Mouse (Mus musculus) limb, embryonic 12.5 days (tissue): Measurements from ENCODE around the gene Sema4a. TPM values are rescaled to one million over a fixed set of nuclear protein-coding genes. Genes with fewer than 3 reads are reported as not detected.

ENCODE experiments used
- ATAC-seq: fragments of 200-750 bp; cut with Nextera tagmentation; 2 replicates; pipeline ENCODE4 v1.8.0; 2017; ENCODE audit warnings: low read depth, moderate TSS enrichment; ENCODE audit not compliant: insufficient number of reproducible peaks, insufficient read depth, low FRiP score, low TSS enrichment
- H3K27ac ChIP-seq: fragments of 300-500 bp; sonication (generic); 2 replicates; pipeline ENCODE4 v1.5.1; 2016; ENCODE audit warnings: mild to moderate bottlenecking, moderate library complexity
- H3K27me3 ChIP-seq: fragments of 300-500 bp; sonication (generic); 2 replicates; pipeline ENCODE4 v1.6.1; 2016; ENCODE audit warnings: mild to moderate bottlenecking, moderate library complexity
- H3K36me3 ChIP-seq: fragments of 300-500 bp; sonication (generic); 2 replicates; pipeline ENCODE4 v1.6.1; 2016; ENCODE audit warnings: mild to moderate bottlenecking, moderate library complexity
- H3K4me1 ChIP-seq: fragments of 300-500 bp; sonication (generic); replicated peaks from 2 replicates; pipeline ENCODE4 v1.6.1; 2016
- H3K4me2 ChIP-seq: fragments of 300-500 bp; sonication (generic); 2 replicates; pipeline ENCODE4 v1.6.1; 2016; ENCODE audit warnings: mild to moderate bottlenecking, moderate library complexity
- H3K4me3 ChIP-seq: fragments of 300-500 bp; sonication (generic); replicated peaks from 2 replicates; pipeline ENCODE4 v1.5.1; 2016; ENCODE audit warnings: mild to moderate bottlenecking
- H3K9ac ChIP-seq: fragments of 300-500 bp; sonication (generic); replicated peaks from 2 replicates; pipeline ENCODE4 v1.6.1; 2016; ENCODE audit warnings: mild to moderate bottlenecking, moderate library complexity
- H3K9me3 ChIP-seq: fragments of 300-500 bp; sonication (generic); 2 replicates; pipeline ENCODE4 v1.6.1; 2016; ENCODE audit warnings: mild to moderate bottlenecking, moderate library complexity
- WGBS: fragments of 180-500 bp; shearing (Covaris S2); methylation state at CpG from one replicate; pipeline ENCODE4 v1.1.7; 2016; 5-methylcytosine and 5-hydroxymethylcytosine counted together
- polyA plus RNA-seq: library from polyadenylated mRNA; unstranded; fragments of >200 nt; fragmentation: Nextera tagmentation; extraction: Ambion mirVana; gene quantifications from 2 replicates; pipeline ENCODE4 v1.2.1, GENCODE M21; 2016

Gene Sema4a
- polyA plus RNA-seq, 1 experiment from 2014 or later: 8.3 TPM

DNA sequence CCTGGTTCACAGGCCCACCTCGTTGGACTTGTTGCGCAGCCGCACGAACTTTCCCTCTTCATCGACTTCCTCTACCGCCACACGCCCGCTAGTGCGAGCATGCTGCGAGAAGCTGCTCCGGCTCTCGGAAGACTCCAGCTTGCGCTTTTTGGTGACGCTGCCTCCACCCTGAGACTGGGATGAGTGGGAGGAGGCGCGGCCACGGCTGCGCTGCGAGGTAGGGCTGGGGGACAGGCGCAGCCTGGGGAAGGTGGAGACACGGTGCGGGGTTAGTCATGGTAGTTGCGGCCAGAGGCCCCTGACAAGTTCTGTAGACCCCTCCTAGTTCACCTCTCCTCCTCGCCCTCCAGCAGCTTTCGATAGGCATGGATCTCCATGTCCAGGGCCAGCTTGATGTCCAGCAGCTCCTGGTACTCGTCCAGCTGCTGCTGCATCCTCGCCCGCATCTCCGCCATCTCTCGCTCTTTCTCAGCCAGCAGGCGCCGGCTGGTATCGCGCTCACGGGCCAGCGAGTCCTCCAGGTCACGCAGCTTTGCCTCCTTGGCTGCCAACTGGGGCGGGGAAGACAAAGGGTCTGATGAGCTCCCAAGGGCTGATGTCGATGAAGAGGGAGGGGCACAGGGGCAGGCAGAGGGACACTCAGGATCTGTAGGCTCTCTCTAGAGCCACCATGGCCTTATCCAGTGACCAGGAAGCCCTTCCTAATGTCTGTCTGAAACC is 23.8 kb upstream of the Sema4a start:
- Histone ChIP-seq H3K9me3 (no peaks in the 10 kb centered on the region), H3K27me3 (peaks cover 72% of the 10 kb centered on the region), H3K4me2 (peak overlapping the region; percentile 51), H3K4me1 (peaks cover 23% of the 10 kb centered on the region), H3K36me3 (peaks cover 20% of the 10 kb centered on the region), H3K27ac (no peak overlapping the region), H3K4me3 (peak overlapping the region; percentile 31), H3K9ac (peak overlapping the region; percentile 51)
- WGBS: 10% methylated on average over 39 of the region's 39 CpGs
- ATAC-seq: no peak

DNA sequence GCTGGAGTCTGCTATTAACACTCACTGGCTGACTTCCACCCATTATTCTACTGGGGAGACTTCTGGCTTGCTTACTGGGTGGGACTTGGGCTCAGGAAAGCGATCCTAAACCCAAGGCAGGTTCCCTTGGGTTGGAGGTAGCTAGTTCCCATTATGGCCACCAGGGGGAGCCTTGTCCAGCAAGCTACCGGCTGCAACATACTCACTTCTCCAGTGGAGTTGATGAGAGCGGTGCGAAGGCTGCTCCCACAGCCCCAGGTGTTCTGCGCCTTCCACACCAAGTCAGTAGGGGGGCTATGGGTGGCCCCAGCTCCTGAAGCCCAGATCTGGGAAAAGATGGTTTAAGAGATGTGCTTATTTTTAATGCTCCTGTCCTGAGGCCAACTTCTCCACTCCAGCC is 22.6 kb upstream of the Sema4a start:
- 4% methylated on average over 5 of the region's 5 CpGs for WGBS
- peaks cover 20% of the 10 kb centered on the region for H3K36me3 ChIP-seq
- no peak overlapping the region for H3K27ac ChIP-seq
- H3K4me1 ChIP-seq: peaks cover 13% of the 10 kb centered on the region
- peaks cover 72% of the 10 kb centered on the region for H3K27me3 ChIP-seq
- H3K9ac ChIP-seq: no peak overlapping the region
- no peak overlapping the region for H3K4me2 ChIP-seq
- H3K4me3 ChIP-seq: no peak overlapping the region
- no peaks in the 10 kb centered on the region for H3K9me3 ChIP-seq
- ATAC-seq: peak; percentile 46; the same call in 1 of the 2 replicates

DNA sequence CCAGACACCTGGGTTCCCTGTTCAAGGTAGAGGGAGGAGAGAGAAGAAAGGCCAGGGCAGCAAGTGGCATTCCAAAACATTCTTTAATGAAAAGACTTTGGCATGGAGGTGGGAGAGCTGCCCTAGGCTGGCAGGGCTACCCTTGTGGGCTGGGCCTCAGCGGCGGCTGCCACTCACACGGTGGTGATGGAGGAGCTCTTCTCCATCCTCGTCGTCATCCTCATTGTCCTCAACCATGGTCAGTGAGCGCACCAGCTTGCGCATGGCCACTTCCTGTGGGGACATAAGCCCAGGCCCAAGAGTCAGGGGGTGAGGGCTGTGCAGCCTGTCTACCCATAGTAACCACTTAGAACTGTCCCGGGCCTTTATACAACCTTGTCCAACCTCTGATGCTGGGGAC is 22.2 kb upstream of the Sema4a start:
- ATAC-seq: no peak
- Histone ChIP-seq H3K4me3 (no peak overlapping the region), H3K9ac (no peak overlapping the region), H3K4me1 (peaks cover 8% of the 10 kb centered on the region; the same call in 1 of the 2 replicates), H3K4me2 (no peak overlapping the region), H3K27ac (no peak overlapping the region), H3K27me3 (peaks cover 71% of the 10 kb centered on the region), H3K36me3 (peaks cover 20% of the 10 kb centered on the region), H3K9me3 (no peaks in the 10 kb centered on the region)
- 81% methylated on average over 8 of the region's 8 CpGs for WGBS

DNA sequence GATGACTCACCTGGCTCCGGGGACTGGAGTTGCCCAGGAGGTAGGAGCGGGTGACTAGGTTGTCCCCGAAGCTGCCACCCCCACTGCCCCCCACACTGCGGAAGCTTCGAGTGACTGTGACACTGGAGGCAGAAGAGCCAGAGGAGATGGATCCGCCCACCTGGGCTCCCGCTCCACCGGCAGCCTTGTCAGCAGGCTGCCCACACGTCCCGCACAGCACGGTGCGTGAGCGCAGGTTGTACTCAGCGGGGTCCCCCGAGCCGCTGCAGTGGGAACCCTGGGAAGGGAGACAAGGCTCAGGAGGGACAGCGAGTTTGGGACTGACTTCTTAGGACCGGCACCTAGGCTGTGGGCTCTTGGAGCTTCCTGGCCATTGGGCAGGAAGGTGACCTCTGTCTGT is 21.4 kb upstream of the Sema4a start:
- Histone ChIP-seq H3K4me1 (peaks cover 7% of the 10 kb centered on the region; the same call in 1 of the 2 replicates), H3K9me3 (no peaks in the 10 kb centered on the region), H3K27me3 (peaks cover 63% of the 10 kb centered on the region), H3K27ac (no peak overlapping the region), H3K36me3 (peaks cover 16% of the 10 kb centered on the region), H3K4me2 (no peak overlapping the region), H3K9ac (no peak overlapping the region; the same call in 1 of the 2 replicates), H3K4me3 (no peak overlapping the region)
- no peak for ATAC-seq
- WGBS: 26% methylated on average over 18 of the region's 18 CpGs

DNA sequence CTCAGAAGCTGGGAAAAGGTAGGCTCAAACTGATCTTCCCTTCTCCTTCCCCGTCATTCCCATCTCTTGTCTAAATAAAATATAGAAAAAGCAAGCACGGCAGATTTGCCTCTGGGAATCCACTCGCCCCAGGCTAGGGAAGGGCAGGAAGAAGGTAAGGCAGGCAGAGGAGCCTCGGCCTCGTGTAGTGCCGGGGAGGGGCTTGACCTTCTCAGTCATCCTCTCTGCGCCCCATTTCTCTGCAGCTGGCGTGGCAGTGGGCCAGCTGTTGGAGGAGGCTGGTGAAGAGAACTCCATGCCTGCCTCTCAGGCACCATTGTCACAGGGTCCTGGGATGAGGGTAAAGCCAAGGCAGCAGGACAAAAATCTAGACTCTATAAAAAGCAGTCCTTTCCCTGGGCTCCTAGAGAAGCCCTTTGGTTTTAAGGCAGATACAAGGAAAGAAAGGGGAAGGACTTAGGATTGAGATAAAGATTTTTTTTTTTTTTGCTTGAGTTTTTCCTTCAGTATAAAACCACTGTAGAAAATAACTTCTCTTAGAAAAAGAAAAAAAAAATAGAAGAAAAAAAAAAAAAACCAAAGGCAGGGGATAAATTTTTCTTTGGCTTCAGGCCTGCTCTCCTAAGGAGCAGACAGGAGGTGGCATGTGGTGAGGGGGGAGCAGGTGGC is 20.5 kb upstream of the Sema4a start:
- Histone ChIP-seq H3K4me3 (no peak overlapping the region), H3K9ac (no peak overlapping the region), H3K27ac (no peak overlapping the region), H3K27me3 (peaks cover 56% of the 10 kb centered on the region), H3K9me3 (no peaks in the 10 kb centered on the region), H3K36me3 (peaks cover 9% of the 10 kb centered on the region), H3K4me1 (peaks cover 7% of the 10 kb centered on the region; the same call in 1 of the 2 replicates), H3K4me2 (no peak overlapping the region)
- 61% methylated on average over 8 of the region's 8 CpGs for WGBS
- no peak for ATAC-seq

DNA sequence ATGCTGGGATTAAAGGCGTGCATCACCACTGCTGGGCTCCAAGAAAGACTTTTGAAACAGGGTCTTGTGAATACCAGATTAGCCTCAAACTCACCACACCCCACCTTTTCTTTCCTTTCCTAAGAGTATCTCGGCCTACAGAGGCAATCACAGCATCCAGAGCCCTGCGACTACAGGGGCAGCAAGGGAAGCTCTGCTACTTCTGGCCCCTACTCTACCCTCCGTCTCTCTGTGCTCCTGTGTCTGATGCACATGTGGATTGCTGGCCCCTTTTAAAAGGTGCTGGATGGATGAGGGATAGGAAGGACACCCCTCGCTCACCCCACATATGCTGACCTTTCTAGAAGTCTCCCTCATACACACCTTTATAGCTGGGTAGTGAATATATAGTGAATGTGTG is 19.7 kb upstream of the Sema4a start:
- H3K9me3 ChIP-seq: no peaks in the 10 kb centered on the region
- no peak overlapping the region for H3K4me3 ChIP-seq
- peaks cover 1% of the 10 kb centered on the region for H3K36me3 ChIP-seq
- no peak overlapping the region for H3K27ac ChIP-seq
- peaks cover 7% of the 10 kb centered on the region; the same call in 1 of the 2 replicates for H3K4me1 ChIP-seq
- no peak for ATAC-seq
- peaks cover 47% of the 10 kb centered on the region for H3K27me3 ChIP-seq
- H3K9ac ChIP-seq: no peak overlapping the region
- WGBS: 89% methylated on average over 5 of the region's 5 CpGs
- no peak overlapping the region for H3K4me2 ChIP-seq

DNA sequence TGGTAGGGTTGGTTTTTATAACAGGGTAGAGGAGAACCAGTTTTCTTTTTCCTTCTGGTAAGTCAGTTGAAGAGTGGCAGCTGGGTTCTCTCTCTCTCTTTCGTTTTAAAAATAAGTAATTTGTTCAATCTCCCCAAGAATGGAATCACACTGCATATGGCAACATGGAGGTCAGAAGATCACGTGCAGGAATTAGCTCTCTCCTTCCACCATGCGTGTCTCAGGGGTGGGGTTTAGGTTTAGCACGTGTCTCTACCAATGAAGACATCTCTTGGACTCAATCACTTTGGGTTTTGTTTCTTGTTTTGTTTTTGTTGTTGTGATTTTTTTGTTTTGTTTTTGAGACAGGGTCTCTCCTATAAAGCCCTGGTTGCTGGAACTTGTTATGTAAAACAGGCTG is 18.8 kb upstream of the Sema4a start:
- H3K9me3 ChIP-seq: no peaks in the 10 kb centered on the region
- peaks cover 39% of the 10 kb centered on the region for H3K27me3 ChIP-seq
- no peak overlapping the region for H3K4me3 ChIP-seq
- 80% methylated on average over 4 of the region's 4 CpGs for WGBS
- H3K4me1 ChIP-seq: peaks cover 6% of the 10 kb centered on the region; the same call in 1 of the 2 replicates
- H3K9ac ChIP-seq: no peak overlapping the region
- H3K36me3 ChIP-seq: no peaks in the 10 kb centered on the region; the same call in 1 of the 2 replicates
- H3K27ac ChIP-seq: no peak overlapping the region
- H3K4me2 ChIP-seq: no peak overlapping the region
- ATAC-seq: no peak

DNA sequence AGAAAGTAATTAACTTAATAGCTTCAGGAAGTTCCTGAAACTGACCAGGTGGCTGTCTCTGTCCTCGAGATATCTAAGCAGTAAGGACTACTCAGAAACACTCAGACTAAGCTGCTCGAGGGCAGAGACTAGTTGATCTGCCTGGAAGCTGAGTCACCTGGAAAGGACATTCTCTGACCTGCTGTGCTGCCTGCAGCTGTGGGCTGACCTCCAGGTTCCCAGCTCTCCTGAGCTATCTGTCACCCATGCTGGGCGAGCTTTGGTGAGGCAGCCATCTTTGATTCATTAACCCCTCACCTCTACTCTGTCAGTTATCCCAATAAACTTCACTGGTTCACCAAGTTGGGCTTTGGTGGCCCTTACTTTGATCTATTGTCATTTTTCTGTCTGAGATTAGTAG is 18.2 kb upstream of the Sema4a start:
- Histone ChIP-seq H3K4me3 (no peak overlapping the region), H3K4me1 (no peaks in the 10 kb centered on the region), H3K9me3 (no peaks in the 10 kb centered on the region), H3K27me3 (peaks cover 32% of the 10 kb centered on the region), H3K36me3 (no peaks in the 10 kb centered on the region; the same call in 1 of the 2 replicates), H3K27ac (no peak overlapping the region), H3K9ac (no peak overlapping the region), H3K4me2 (no peak overlapping the region)
- no peak for ATAC-seq
- WGBS: 25% methylated on average over 3 of the region's 3 CpGs

DNA sequence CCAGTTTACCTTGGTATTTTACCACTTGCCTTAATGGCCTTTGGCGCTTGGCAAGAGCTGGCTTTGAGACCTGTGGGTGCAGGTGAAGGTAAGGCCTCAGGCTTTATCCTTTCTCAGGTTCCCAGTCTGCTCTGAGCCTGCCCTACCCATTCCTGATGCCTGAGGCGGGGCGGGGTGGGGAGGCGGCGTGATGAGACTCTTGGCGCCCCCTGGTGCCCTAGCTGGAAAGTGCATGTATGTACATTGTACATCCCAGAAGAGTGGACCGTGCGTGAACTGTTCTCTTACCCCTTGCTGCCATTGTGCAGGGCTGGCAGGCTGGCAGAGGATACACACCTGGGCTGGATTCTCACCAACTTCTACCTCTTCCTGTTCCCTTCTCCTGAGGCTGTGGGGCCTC is 16.8 kb upstream of the Sema4a start:
- ATAC-seq: 0 out of 2 replicates have a peak, but pooled peaks have one; percentile 27
- no peaks in the 10 kb centered on the region for H3K4me1 ChIP-seq
- WGBS: 4% methylated on average over 8 of the region's 8 CpGs
- no peak overlapping the region for H3K4me2 ChIP-seq
- H3K4me3 ChIP-seq: no peak overlapping the region
- no peaks in the 10 kb centered on the region for H3K36me3 ChIP-seq
- peaks cover 18% of the 10 kb centered on the region for H3K27me3 ChIP-seq
- no peaks in the 10 kb centered on the region for H3K9me3 ChIP-seq
- no peak overlapping the region for H3K9ac ChIP-seq
- H3K27ac ChIP-seq: no peak overlapping the region

DNA sequence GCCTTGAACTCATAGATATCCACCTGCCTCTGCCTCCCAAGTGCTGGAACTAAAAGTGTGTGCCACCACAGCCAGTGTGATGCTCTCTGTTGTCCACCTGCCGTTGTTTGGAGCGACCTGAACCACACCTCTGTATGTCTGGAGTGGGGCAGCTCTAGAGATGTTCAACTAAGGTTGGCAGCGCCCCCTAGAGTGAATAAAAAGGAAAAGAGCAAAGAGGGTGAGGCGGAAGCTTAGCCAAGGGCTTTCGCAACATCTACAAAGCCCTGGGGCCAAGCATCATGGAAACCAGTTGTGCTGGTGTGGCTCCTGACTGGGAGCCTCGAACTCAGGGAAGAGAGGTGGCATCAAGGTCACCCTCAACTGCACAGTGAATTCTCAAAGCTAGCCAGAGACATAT is 15.4 kb upstream of the Sema4a start:
- Histone ChIP-seq H3K27ac (no peak overlapping the region), H3K9me3 (no peaks in the 10 kb centered on the region), H3K4me2 (no peak overlapping the region), H3K9ac (no peak overlapping the region), H3K36me3 (no peaks in the 10 kb centered on the region), H3K4me3 (no peak overlapping the region), H3K4me1 (no peaks in the 10 kb centered on the region), H3K27me3 (peaks cover 8% of the 10 kb centered on the region; the same call in 1 of the 2 replicates)
- ATAC-seq: no peak
- 66% methylated on average over 6 of the region's 6 CpGs for WGBS

DNA sequence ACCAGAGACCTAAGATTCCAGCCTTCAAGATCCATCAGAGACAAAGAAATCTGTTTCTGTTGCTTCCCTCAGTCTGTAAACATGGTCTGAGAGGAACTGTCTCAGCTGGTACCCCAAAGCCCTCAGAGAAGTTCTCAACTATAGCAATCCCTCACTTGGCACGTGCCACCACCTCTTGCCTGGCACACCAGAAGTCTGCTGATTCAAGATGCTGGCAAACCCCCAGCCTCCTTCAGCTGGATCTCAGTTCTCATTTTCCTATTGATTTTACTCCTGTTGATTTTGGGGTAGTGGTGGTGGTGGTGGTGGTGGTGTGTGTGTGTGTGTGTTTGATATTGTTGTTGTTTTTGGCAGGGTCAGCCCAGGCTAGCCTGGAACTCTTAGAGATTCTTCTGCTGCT is 12.6 kb upstream of the Sema4a start:
- no peak overlapping the region for H3K4me3 ChIP-seq
- ATAC-seq: no peak
- no peaks in the 10 kb centered on the region for H3K4me1 ChIP-seq
- H3K36me3 ChIP-seq: no peaks in the 10 kb centered on the region
- H3K27ac ChIP-seq: 0 out of 2 replicates have a peak overlapping the region, but pooled peaks have one; percentile 30
- no peak overlapping the region for H3K4me2 ChIP-seq
- 86% methylated on average over 1 of the region's 1 CpGs for WGBS
- H3K27me3 ChIP-seq: no peaks in the 10 kb centered on the region
- H3K9ac ChIP-seq: no peak overlapping the region
- no peaks in the 10 kb centered on the region for H3K9me3 ChIP-seq
